Mouse (Mus musculus): ENCODE measurements around the gene Irf7.
"Not testable (repeated sequence)": the region's sequence is repeated elsewhere in the genome, so short reads cannot be mapped to it uniquely, and the experiment has no call there.

Gene Irf7

DNA sequence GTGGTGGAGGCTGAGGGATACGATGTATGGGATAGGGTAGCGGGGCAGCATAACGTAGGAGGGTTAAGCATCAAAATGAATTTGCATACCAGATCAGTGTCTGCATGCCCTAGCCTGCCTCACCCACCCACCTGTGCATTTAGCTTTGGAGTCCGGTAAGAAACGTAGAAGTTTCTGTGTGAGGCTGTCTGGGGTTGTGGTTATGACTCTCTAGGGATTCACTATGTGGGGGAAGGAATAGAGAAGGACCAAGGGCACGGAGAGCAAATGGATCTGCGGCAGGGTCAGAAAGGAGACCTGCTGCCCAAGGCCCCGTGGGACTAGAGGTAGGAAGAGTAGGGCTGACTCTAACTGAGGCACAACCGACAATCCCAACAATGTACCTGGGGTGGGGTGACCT, 9.1 kb upstream of the Irf7 start:
- no peak for DNase-seq (ENCODE audit: low spot score in 2 of 2)

DNA sequence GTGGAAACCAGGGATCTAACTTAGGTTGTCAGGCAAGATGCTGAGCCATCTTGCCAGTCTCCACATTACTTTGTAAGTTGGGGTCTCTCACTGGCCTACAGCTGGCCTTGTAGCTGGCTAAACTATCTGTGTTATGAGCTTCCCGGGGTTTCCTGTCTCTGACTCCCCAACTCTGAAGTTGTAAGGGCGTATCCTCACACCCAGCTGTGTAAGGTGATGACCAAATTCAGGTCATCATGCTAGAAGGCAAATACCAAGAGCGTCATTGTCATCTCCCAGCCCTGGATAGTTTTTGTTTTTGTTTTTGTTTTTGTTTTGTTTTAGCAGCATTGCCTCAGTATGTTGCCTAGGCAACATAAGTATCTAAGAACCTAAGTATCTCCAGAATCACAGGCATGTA, 4.3 kb upstream of the Irf7 start:
- no peak for DNase-seq (ENCODE audit: low spot score in 2 of 2)

DNA sequence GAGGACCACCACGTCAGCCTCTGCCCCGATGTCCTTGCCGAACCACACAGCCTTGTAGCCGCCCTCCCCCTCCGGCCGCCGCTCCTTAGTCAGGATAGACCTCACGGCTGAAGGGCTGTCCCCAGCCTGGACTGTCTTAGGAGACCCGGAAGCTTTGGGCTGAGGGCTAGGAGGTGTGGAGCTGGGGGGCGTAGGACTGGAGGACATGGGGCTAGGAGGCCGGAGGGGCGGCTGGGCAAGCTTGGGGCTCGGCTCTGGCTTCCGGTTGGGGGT, 2.9 kb upstream of the Irf7 start:
- no peak for DNase-seq (ENCODE audit: low spot score in 2 of 2)

DNA sequence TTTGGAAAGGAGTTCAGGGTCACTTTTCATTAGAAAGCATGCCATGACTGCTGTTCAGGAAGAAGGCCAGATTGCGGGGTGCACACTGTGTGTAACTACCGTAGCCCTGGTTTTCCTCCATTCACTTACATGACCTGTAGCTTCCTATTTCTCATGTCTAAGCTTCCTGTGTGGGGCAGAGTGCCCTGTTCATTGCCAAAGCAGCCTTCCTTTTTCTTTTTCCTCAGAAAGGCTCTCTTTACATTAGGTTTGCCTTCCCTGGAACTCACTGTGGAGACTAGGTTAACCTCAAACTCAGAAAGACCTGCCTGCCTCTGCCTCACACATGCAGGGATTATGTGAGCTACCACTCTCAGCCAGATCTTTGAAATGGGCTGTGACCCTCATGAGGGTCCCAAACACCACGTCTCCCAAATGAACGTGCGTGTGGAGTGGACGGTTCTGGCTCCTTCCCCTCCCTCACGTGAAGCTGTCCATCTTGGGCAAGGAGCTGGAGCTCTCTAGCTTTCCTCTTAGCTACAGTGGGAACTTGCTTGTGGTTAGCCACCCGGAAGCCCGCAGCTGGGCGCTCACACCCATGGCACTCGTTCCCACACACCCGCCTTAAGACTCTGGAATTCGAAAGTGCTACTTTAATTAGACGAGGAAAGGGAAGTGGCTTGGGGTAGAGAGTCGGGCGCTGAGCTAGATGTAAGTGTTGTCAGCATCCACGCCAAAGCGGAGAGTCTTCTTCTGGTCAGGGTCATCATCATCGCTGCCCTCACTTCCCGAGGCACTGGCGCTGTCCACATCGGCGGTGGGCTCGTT, 2.4 kb upstream of the Irf7 start:
- DNase-seq (ENCODE audit: low spot score in 2 of 2) = no peak

DNA sequence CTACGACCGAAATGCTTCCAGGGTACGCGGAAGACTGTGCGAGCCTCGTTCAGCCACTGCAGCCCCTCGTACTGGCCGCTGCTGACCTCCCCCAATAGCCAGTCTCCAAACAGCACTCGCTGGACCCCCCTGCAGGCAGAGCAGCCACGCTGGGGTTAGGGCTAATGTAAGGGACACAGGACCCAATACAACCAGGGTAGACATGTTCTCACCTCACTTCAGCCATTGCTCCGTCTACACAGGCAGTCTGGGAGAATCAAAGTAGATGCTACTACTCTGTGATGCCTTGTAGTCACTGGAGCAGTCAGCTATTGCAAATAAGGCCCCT, 906 bp downstream of the Irf7 start:
- DNase-seq (ENCODE audit: low spot score in 2 of 2) = no peak

DNA sequence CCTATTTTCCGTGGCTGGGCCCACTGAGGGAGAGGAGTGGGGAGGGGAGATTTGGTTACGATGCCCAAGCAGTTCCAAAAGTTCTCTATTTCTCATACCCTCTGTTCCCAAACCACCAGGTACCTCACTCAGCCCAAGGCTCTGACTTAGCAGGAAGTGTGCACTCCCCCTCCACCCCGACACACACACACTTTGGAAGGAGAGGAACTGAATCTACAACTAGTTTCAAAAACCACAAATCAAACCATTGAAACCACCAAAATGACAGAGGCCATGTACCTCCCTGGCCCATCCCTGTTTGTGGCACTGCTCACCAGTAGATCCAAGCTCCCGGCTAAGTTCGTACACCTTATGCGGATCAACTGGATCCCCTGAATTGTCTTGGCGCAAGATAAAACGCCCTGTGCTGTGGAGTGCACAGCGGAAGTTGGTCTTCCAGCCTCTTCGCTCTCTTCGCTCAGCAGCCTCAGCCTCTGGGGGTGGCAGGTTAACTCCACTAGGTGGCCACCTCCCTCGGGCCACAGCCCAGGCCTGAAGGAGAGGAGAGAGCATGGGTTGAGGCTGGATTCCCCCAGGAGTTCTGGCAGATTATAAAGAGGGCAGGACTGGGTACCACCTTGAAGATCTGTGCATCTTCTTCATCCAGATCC, 1.4 kb downstream of the Irf7 start:
- DNase-seq (ENCODE audit: low spot score in 2 of 2) = no peak

DNA sequence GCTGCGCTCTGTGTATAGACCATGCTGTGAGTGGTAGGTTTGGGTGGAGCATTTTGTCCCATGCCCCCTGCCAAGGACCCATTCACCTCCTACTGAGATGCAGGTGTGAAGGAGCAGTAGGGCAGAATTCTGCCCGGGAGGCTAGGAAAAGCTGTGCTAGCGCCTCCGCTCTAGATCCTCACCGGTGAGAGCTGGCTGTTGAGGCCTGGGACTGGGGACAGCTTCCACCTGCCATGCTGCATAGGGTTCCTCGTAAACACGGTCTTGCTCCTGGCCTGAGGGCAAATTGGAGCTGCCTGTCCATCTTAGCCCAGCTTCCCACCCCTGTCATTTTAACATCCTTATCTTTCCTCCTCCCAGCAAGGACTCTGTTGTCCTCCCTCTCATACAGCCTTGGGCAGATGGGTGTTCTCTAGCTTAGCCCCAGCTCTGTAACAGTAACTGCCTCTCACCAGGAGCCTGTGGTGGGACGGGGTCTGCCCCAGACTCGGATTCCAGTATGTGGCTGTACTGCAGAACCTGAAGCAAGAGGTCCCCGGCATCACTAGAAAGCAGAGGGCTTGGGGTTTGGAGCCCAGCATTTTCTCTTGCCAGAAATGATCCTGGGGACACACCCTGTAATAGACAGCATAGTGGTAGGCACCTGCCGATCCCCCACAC, 2.1 kb downstream of the Irf7 start:
- DNase-seq (ENCODE audit: low spot score in 2 of 2) = no peak

DNA sequence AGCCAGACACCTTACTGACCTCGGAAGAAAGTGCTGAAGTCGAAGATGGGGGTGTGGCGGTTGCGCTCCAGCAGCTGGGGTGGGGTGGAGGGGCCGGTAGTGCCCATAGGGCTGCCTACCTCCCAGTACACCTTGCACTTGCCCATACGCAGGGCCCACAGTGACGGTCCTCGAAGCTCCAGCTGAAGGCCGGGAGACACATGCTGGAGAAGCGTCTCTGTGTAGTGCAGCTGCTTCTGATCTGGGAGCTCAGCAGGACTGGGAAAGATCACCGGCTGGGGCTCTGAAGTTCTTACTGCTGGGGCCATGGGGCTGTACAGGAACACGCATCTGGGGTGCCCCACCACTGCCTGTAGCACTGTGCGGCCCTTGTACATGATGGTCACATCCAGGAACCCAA, 2.6 kb downstream of the Irf7 start:
- no peak for DNase-seq (ENCODE audit: low spot score in 2 of 2)

DNA sequence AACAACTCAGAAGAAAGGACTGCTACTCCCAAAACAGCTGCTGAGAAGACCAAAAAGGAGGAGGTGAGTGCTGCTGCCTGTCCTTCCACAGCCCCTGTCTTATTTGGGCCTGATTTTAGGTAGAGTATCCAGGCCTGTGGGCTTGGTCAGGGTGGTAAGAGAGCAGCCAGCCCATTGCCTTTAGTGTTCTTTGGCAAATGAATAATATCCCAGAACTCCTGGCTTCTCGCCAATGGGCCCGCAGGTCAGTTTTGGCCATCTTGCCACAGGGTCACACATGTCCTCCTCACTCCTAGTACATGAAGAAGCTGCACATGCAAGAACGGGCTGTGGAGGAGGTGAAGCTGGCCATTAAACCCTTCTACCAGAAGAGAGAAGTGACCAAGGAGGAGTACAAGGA, 4.8 kb downstream of the Irf7 start:
- DNase-seq (ENCODE audit: low spot score in 2 of 2) = no peak

DNA sequence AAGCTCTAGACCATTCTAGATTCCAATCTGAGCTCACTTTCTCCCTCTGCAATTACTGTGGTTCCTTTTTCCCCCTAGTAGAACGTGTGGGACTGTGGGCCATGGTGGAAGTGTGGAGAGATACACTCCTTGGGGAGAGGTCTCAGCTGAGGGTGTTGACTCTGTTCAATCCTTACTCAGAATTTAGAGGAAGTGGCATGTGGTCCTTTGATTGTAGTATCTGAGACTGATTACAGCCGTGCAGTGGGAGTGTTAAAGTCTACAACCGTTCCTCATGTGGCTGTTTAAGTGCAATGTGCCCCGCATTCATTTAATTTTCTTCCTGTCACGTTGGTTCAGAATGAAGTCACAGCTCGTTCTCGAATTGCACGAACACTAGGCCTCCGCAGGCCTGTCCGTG, 10.1 kb downstream of the Irf7 start:
- no peak for DNase-seq (ENCODE audit: low spot score in 2 of 2)

DNA sequence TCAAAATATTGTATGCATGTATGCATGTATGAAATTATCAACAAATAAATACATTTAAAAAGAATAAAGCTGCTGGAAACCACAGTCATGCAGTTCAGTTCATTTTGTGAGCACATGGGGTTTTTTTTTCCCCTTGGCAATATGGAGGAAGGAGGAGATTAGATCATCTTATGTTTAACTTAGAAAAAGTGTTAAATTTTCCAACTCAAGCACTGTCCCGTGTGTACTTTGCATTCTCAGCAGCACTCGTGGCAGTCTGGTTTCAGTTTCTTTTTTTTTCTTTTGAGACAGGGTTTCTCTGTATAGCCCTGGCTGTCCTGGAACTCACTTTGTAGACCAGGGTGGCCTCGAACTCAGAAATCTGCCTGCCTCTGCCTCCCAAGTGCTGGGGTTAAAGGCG, 15.8 kb downstream of the Irf7 start:
- DNase-seq (ENCODE audit: low spot score in 2 of 2) = not testable (repeated sequence)

DNA sequence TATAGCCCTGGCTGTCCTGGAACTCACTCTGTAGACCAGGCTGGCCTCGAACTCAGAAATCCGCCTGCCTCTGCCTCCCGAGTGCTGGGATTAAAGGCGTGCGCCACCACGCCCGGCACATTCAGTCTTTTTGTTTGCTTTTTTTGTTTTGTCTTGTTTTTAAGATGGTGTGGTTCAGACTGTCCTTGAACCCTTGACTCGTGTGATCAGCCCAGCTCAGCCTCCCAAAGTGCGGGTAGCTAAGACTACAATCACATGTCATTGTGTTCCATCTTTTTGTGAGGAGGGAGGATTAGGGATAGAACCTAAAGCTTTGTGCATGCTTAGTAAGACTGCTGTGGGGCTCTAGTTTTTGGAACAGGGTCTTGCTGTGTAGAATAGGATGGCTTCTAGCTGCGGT, 34.7 kb downstream of the Irf7 start:
- DNase-seq (ENCODE audit: low spot score in 2 of 2) = no peak

DNA sequence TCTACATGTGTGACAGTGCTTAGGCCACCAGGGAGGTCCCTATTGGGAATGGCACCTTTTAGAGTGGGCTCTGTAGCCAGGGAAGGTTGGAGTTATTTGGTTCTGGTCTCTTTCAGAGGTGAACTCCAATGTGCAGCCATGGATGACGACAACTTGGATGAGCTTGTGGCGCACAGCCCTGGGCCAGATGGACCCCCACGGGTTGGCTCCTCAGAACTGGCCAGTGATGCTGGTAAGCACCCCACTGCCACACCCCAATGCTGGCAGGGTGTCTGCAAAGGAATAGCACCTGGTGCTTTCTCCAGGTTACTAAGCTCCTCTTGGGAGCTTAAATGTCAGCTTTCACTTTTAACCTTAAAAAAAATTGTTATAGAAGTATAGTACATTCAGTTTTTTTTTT, 35.2 kb downstream of the Irf7 start:
- DNase-seq (ENCODE audit: low spot score in 2 of 2) = no peak

DNA sequence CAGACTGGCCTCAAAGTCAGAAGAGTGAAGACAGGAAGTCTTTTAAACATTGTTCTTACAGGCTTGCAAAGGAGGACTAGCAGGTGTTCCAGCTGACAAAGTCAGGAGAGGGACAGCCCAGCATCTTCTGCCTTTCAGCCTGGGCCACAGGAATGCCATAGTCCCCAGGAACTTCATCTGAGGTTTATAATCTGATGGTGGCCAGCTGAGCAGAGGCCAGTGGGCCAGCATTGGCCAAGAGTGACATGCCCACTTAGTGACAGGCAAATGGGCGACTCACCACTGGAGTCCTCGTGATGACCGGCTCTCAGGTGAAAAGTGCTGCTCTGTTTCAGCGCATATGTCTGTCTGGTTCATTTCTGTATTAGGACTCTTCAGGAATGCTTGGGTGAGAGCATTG, 35.7 kb downstream of the Irf7 start:
- DNase-seq (ENCODE audit: low spot score in 2 of 2) = no peak

DNA sequence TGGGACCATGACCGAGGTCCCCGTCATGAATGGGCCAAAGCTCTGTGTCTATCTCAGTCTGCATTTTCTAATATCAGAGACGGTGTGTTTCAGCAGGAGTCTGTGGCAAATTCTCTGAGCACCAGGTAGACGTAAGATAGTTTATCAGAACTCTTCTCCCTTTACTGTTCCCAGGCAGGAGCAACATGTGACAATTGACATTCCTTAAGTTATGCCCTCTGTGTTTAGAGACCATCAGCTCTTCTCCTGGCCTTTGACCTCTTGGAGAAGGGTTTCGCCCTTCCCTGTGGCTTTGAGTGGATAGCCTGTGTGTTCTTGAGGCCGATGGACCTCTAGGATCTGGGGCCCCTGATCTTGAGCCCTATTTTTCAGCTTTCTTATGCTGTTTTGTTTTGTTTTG, 36.6 kb downstream of the Irf7 start:
- no peak for DNase-seq (ENCODE audit: low spot score in 2 of 2)

DNA sequence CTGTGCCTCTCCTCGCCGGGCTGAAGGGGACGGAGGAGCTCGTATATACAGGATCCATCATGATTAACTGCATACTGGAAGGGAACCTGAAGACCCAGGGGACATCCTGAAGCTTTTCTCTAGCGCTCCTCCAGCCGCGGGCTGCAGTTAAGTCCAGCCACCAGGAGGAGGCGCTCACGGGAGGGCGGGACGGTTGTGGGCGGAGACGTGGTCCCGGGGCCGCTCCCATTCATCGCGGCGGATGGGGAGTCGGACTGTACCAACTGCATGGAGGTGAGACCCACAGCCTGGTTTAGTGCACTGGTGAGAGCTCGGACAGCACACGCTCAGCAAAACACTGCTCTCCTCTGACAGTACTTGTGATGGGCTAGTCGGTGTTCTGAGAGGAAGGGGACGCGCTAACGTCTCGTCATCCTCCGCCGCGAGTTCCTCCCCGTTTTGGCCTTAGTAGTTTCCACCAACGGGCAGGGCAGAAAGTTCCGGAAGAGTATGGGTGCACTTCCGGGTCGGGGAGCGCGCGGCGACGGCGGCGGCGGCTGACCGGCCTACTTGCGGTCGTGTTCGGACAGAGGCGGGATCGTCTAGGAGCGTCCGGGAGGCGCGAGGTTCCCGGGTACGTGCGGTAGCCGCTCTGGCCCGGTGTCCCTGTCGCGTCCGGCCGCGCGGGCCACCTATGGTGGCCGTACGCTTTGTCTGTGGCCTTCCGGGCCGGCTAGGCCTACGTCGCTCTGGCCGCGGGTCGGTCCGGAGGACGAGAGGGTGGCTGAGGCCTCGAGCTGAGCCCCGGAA, 37.8 kb downstream of the Irf7 start, which contains the start of gene Phrf1:
Gene Phrf1, plus strand, starts transcription at position 506 of the 789 bp plus-strand sequence.
- peak; percentile 81 to 91 for DNase-seq (ENCODE audit: low spot score in 2 of 2)

DNA sequence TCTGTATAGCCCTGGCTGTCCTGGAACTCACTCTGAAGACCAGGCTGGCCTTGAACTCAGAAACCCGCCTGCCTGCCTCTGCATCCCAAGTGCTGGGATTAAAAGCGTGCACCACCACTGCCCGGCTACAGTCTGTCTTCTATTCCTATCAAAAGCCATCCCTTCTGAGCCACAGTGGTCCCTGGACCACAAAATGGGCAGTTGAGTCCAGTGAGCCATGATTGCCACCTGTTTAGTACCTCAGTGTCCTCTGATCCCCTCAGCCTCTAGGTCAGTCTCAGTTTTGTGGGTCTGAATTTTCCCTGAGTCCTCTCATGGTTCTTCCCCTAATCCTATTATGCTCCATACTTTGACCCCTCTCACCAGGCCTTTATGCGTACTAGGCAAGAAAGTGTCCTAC, 38.5 kb downstream of the Irf7 start:
- DNase-seq (ENCODE audit: low spot score in 2 of 2) = no peak

DNA sequence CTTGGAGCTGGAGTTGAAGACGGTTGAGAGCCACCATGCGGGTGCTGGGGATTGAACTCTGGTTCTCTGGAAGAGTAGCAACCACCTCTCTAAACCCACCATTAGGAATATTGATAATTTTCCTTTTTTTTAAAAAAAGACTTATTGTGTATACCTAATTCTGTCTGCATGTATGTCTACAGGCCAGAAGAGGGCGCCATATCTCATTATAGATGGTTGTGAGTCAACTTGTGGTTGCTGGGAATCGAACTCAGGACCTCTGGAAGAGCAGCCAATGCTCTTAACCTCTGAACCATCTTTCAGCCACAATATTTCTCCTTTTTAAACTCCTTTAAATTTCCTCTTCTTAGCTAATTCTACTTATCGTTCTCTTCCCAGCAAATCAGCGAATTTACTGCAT, 39.7 kb downstream of the Irf7 start:
- DNase-seq (ENCODE audit: low spot score in 2 of 2) = no peak

DNA sequence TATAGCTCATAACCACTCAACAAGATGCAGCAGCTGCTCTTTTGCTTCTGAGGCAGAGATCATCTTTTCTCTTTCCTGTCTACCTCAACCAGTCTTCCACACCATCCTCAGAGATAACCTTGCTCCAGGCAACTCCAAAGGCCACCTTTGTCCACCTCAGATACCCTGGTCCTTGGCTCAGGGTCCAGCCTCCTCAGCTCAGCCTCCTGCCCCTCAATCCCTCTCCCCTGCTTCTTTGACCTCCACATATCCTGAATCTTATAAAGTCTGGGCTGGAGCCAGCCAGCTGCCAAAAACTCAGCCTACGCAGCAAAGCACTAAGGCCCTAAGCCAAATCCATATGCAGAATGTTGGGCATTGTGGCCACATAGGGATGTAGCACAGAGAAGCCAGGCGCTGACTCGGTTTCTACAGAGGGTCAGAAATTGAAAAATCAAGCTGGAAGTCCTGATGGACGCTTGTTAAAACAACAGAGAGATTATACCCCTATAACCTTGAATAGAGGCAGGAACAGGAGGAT, 43.5 kb downstream of the Irf7 start:
- no peak for DNase-seq (ENCODE audit: low spot score in 2 of 2)

DNA sequence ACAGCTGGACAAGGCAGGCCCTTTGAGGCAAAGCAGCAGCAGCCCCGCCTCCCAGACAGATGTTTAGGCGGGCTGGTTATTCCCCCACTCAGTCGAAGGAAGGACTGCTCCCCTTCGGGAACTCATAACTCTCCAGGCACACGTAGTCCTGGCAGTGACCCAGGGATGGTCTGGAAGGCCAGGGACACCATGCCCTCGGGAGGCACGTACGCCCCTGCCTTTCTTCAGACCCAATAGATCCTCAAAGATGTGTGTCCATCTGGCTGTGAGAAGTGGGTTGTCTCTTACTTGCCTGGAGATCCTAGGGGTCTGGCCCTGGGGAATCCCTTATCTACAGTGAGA, 44.2 kb downstream of the Irf7 start:
- no peak for DNase-seq (ENCODE audit: low spot score in 2 of 2)

DNA sequence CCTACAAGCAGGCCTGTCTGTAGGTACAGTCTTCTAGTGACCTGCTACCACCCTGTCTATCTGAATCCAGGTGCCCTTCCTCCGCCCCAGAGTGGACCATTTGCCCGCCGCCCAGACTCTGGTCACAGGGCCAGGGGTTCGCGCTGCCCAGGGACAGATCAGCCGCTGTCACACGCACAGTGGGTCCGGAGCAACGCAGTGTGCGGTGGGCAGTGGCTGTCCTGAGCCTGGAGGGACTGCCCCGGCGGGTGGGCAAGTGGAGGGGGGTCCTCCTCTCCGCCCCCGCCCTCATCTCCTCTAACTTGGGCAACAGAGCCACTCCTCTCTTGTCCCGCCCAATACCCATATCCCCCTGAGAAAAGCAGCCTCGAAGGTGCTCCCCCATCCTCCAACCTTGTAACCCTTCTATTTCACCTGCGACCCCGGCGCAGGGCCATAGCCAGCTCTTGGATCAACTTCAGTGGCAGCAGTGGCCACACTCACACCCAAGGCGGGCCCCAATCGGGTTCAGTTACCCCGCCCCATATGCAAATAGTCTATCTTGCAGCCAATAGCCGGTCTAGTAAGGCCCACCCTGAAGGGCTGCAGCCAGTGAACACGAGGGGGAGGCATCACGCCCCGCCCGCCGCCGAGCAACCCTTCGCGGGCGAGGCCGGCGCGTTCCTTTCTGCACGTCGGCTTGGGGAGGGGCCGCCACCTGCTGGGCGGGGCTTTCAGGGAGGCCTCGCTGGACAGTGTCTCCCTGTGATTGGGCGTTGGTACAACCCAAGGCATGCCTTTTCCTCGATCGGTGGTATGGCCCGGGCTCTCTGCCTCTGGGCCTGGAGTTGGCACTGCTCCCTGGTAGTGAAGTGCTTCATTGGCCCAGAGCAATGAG, 44.8 kb downstream of the Irf7 start:
- DNase-seq (ENCODE audit: low spot score in 2 of 2) = peak; percentile 86 to 90

DNA sequence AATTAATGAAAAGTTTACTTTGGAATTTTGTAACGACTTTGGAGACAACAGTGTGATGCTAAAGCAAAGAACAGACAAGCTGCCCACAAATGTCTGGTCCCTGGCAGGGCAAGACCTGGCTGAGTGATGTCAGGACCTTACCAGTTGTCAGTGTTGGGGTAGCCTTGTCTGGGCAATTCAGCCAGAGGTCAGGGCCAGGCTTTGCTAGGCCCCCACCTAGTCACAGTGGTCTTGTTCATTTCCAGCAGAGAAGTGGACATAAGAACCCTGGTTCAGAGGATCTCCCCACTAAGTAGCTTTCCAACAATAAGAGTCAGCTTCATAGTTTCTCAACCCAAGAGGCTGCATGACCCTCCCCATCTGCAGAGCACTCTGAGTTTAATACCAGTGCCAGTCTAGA, 45.9 kb downstream of the Irf7 start:
- no peak for DNase-seq (ENCODE audit: low spot score in 2 of 2)
